Mouse (Mus musculus) colon, adult 2 months (tissue): Measurements from ENCODE around the gene Dut. TPM values are rescaled to one million over a fixed set of nuclear protein-coding genes. Genes with fewer than 3 reads are reported as not detected.

Source experiments
- polyA plus RNA-seq: library from polyadenylated mRNA; depleted of rRNA; stranded (reverse); fragments of >200 nt; gene quantifications from 2 replicates; pipeline ENCODE4 v1.2.3, GENCODE M21; 2012; rRNA removed

Gene Dut
- 25.3 and 29.1 TPM in 2 replicates for polyA plus RNA-seq

GRCm38 (mm10) chr2:125247108-125247961 is at the start of gene Dut:
Gene Dut, plus strand, starts transcription at chr2:125247190.

Other genes with a start within 250 kb of the Dut start
- 0.07 and 0.34 TPM in 2 replicates for gene Slc24a5, start 179.1 kb upstream of the Dut start, polyA plus RNA-seq
- 3.6 and 5.0 TPM in 2 replicates for gene Myef2, start 123.5 kb upstream of the Dut start, polyA plus RNA-seq
- gene Ctxn2, start 110.5 kb upstream of the Dut start, polyA plus RNA-seq: not detected in 2 replicates
- gene Slc12a1, start 94.7 kb upstream of the Dut start, polyA plus RNA-seq: not detected in 2 replicates